Mouse (Mus musculus): ENCODE measurements around the gene Prelp. TPM values are rescaled to one million over a fixed set of nuclear protein-coding genes. Genes with fewer than 3 reads are reported as not detected.

The Prelp gene
- polyA plus RNA-seq, 1 experiment from 2014 or later, result 0.16 TPM

DNA sequence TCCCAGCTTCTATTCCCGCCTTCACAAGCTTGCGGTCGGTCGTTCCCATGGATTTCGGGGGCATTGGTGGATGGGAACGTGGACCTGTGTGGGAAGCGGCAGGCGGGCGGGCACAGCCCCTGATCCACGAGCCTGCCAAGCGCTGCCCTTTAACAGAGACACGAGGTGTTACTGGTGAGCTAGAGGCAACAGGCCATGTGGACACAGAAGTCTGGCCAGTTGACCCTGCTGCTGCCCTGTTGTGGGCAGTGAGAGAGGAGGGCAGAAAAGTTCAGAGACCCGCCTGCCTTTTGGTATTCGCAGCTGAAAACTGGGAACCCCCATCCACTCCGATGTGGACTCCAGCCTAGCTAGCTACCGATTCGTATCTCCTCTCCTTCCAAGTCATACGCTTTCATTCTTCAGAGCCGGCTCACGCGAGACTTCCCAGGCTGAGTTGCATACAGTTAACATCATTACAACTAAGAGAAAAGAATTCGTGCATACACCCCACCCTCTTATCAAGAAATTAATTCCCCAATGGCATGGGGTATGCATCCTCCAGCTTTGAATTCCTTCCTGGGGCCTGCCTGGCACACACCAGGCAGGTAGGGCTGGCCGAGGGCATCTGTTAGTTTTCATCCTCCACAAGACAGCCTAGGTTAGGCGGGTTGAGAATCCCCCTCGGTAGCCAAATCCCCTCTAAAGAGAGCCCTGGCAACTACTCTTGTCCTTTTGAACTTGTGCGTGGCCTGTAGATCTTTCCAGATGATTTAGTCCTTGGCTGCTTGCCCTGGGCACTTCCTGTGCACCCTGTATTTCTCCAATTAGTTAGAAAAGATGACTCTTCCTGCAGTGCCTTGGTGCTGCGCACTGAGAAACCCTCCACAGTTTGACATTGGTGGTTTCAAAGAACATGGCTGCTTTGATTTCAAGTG, 12.3 kb downstream of the Prelp start:
- Histone ChIP-seq H3K27me3 (ENCODE audit: insufficient read depth, poor library complexity, severe bottlenecking) (peaks cover 72% of the 10 kb centered on the region), H3K4me3 (peak overlapping the region; percentile 66), H3K9me3 (no peaks in the 10 kb centered on the region), H3K36me3 (no peaks in the 10 kb centered on the region), H3K4me1 (peaks cover 23% of the 10 kb centered on the region), H3K27ac (peak overlapping the region; percentile 83)
- 15% methylated on average over 27 of the region's 27 CpGs for WGBS
- no peak for DNase-seq (ENCODE audit: low spot score)

DNA sequence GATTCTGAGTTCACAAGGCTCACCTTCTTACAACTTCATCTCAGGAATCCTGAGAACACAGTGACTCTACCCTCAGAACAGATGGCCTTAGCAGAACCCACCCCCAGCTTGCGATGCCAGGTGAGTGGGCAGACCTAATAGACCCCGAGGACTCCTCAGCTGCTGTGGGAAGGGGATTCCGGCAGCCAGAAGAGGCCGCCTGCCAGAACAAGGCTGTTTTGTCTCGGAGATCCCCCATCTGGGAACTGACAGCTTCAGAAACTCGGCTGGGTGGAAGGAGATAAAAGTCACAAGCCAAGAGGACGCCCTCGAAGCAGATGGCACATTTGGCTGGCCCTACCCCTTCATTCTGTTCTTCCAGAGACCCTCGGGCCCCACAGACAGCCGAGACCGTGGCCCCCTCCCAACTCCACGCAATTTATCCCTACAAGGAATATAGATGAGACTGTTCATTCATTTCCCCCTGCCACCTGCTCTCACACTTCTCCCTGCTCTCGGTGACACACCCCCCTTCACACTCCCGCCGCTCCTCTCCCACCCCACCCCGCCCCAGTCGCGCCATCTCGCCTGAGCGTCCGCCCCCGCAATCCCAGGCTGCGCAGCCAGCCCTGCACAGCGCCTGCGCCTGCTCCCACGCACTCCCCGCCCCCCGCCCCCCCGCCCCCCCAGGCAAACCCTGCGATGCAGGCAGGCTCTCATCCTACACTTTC, 13.1 kb downstream of the Prelp start, which contains the start of gene Optc:
Gene Optc (minus strand): TSS at position 51 of the 710 bp plus-strand sequence.
- Histone ChIP-seq H3K36me3 (no peaks in the 10 kb centered on the region), H3K9me3 (no peaks in the 10 kb centered on the region), H3K4me1 (peaks cover 23% of the 10 kb centered on the region), H3K27ac (peak within 1 kb of the TSS; percentile 83), H3K27me3 (ENCODE audit: insufficient read depth, poor library complexity, severe bottlenecking) (peaks cover 76% of the 10 kb centered on the region), H3K4me3 (peak within 1 kb of the TSS; percentile 66)
- no peak for DNase-seq (ENCODE audit: low spot score)
- 3% methylated on average over 30 of the region's 30 CpGs for WGBS

DNA sequence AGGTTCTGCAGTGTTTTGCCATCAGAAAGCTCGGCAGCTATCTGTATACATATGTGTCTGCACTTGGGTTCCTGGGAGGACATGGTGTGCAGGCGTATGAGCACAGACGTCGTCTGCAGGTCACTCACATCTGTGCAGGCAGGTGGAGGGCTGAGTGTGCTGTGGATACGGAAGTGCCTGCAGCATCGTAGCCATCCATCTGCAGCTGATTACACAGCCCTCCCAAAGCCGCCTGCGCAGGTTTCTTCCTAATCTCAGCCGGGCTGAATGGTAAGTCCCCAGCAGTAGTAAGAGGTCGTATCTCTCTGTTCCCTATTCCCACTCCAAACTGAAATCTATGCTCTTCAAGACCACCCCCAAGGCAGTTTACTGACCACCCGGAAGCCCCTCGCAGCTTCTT, 14.8 kb downstream of the Prelp start:
- 51% methylated on average over 12 of the region's 12 CpGs for WGBS
- Histone ChIP-seq H3K27me3 (ENCODE audit: insufficient read depth, poor library complexity, severe bottlenecking) (peaks cover 73% of the 10 kb centered on the region), H3K27ac (peak overlapping the region; percentile 13; the same call in 1 of the 2 replicates), H3K9me3 (no peaks in the 10 kb centered on the region), H3K36me3 (no peaks in the 10 kb centered on the region), H3K4me1 (peaks cover 23% of the 10 kb centered on the region), H3K4me3 (no peak overlapping the region)
- no peak for DNase-seq (ENCODE audit: low spot score)

DNA sequence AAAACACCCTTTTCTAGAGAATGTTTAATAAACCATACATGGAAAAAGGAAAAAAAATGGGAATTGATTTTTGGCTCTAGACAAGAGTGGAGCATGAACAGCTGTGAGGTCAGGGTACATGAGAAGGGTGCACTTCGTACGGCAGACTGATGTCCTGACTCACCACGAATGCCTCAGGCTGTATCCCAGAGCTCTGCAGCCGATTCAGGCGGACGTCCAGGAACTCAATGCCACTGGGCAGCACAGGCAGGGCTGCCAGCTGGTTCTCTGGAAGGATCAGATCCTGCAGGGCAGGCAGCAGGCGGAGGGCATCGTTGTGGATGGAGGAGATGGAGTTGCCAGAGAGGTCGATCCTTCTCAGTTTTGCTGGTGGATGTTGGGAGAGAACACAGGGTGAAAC, 20.4 kb downstream of the Prelp start:
- Histone ChIP-seq H3K27me3 (ENCODE audit: insufficient read depth, poor library complexity, severe bottlenecking) (peaks cover 39% of the 10 kb centered on the region), H3K9me3 (no peaks in the 10 kb centered on the region), H3K4me1 (peaks cover 29% of the 10 kb centered on the region), H3K36me3 (no peaks in the 10 kb centered on the region), H3K4me3 (no peak overlapping the region), H3K27ac (no peak overlapping the region)
- DNase-seq (ENCODE audit: low spot score), result no peak
- WGBS, result 89% methylated on average over 9 of the region's 9 CpGs

DNA sequence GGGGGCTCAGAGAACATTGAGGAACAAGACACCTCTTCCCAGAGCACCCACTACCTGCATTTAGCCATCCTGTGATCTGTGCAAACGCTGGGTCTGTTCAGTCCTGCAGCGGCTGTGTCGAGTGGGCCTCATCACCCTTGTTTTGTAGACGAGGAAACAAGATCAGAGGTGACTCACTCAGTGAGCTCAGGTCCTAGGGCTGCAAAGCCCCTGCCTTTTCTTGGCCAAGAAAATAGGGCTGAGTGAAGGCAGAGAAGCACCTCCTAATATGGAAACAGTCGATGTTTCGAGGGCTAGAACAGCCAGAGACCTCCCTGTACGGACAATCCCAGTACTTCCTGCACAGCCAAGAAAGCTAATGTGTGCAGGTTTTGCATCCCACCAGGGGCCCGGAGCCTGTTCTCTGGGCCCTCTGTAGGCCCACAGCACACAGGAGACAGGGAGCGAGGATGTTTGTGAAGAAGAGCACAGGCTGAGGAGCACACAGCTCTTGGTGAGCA, 22.1 kb downstream of the Prelp start:
- WGBS, result 51% methylated on average over 9 of the region's 9 CpGs

DNA sequence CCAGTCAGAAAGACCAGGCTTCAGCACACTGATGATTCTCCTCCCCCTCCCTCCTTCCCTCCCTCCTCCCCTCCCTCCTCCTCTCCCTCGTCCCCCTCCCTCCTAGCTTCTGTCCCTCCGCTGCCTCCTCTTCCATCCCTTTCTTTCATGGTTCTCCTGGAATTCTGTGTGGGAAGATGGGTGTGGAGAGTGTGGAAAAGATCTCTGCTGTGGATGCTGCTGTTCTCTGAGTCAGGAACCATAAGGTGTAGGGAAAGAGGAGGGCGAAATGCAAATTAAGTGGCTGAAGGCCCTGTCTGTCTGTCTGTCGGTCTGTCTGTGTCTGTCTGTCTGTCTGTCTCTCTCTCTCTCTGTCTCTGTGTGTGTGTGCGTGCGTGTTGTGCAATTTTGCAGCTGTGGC, 23.9 kb downstream of the Prelp start:
- WGBS, result 72% methylated on average over 6 of the region's 6 CpGs
- Histone ChIP-seq H3K4me1 (peaks cover 56% of the 10 kb centered on the region), H3K9me3 (no peaks in the 10 kb centered on the region), H3K27ac (peak overlapping the region; percentile 63; the same call in 1 of the 2 replicates), H3K4me3 (no peak overlapping the region), H3K27me3 (ENCODE audit: insufficient read depth, poor library complexity, severe bottlenecking) (peaks cover 16% of the 10 kb centered on the region), H3K36me3 (no peaks in the 10 kb centered on the region)
- DNase-seq (ENCODE audit: low spot score), result no peak

More for the DNA sequence above, 22.1 kb downstream of the Prelp start:
- H3K4me1 ChIP-seq, result peaks cover 44% of the 10 kb centered on the region
- no peak overlapping the region for H3K4me3 ChIP-seq
- H3K9me3 ChIP-seq, result no peaks in the 10 kb centered on the region
- peak overlapping the region; percentile 80 for H3K27ac ChIP-seq
- no peaks in the 10 kb centered on the region for H3K36me3 ChIP-seq
- DNase-seq (ENCODE audit: low spot score), result no peak
- peaks cover 24% of the 10 kb centered on the region for H3K27me3 ChIP-seq (ENCODE audit: insufficient read depth, poor library complexity, severe bottlenecking)

DNA sequence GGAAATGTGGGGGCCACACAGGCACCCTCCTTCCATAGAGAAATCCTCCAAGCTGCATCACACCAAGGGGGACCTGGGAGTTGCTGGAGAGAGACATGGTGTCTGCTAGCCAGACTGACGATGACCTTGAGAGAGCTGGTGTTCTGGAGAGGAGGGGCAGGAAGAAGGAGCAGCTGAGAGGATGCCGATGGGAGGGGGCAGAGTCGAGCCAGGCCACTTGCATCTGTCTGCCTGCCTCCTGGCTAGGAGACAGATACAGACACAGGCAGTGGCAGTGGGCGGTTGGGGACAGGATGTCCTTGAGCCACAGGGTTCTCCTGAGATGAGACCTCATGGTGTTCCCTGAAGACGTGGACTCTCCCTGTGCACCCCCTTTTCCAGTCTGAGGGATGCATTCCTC, 29.7 kb downstream of the Prelp start:
- Histone ChIP-seq H3K27me3 (ENCODE audit: insufficient read depth, poor library complexity, severe bottlenecking) (peaks cover 11% of the 10 kb centered on the region), H3K9me3 (no peaks in the 10 kb centered on the region), H3K36me3 (no peaks in the 10 kb centered on the region), H3K4me3 (no peak overlapping the region), H3K4me1 (peaks cover 75% of the 10 kb centered on the region), H3K27ac (peak overlapping the region; percentile 89)
- DNase-seq (ENCODE audit: low spot score), result peak; percentile 89
- 5% methylated on average over 5 of the region's 5 CpGs for WGBS

DNA sequence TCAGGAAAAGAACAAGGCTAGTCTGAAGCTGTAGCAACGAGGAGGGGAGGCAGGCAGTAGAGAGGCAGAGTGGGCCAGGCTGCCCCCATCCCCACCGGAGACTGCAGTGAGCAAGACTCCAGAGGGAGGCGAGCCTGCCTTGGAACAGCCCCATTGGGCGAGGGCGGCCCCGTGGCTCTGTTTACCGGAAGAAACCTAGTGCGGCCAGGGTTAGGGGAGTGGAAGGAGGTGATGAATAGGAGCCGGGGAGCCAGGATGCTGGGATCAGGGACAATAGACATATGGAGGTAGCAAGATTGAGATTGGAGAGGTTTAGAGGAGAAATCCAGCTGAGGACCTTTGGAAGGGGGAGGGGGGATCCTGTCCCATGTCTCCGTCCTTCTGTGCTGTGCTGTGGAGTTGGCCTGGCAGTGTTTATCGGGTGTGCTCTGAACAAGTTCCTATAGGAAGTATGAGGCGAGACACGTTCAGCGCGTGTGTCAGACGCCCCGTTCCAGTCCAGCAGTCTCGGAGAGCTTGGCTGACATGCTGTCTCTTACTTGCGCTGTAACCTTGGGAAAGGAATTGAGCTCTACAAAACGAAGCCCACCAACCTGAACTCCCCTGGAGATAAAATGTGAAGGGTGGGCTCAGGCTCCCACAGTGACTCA, 31.1 kb downstream of the Prelp start:
- H3K9me3 ChIP-seq, result no peaks in the 10 kb centered on the region
- 16% methylated on average over 20 of the region's 20 CpGs for WGBS
- H3K27ac ChIP-seq, result peak overlapping the region; percentile 89
- H3K4me3 ChIP-seq, result peak overlapping the region; percentile 39
- H3K27me3 ChIP-seq (ENCODE audit: insufficient read depth, poor library complexity, severe bottlenecking), result peaks cover 19% of the 10 kb centered on the region
- DNase-seq (ENCODE audit: low spot score), result no peak
- H3K36me3 ChIP-seq, result no peaks in the 10 kb centered on the region
- H3K4me1 ChIP-seq, result peaks cover 70% of the 10 kb centered on the region

DNA sequence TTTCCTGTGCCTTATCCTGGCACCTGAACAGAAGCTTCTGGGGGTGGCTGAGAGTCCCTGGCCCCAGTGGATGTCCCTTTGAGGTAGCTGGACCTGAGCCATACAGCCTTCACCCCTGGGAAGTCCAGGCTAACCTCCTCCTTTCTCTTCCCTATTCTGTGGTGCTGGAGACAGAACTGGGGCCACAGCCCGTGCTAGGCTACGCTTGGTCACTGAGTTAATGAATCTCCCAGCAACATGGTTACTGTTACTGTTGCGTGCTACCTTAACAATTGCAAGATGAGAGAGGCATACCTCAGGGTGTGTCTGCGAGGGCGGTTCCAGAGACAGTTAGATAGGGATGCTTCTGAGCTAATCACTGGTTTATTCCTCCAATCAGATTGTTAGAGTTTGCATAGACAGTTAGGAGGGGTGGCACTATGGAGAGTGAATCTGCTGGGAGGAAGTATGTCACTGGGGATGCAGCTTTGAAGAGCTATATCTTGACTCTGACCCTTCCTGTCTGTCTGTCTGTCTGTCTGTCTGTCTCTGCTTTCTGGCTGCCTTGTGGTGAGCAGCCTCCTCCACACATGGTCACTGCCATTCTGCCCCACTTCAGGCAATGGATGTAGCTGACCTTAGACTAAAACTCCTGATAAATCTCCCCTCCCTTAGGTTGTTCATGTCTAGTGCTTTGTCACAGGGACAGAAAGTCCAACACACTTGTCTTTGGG, 33.5 kb downstream of the Prelp start:
- H3K4me3 ChIP-seq, result no peak overlapping the region
- DNase-seq (ENCODE audit: low spot score), result no peak
- H3K4me1 ChIP-seq, result peaks cover 77% of the 10 kb centered on the region
- WGBS, result 75% methylated on average over 5 of the region's 5 CpGs
- H3K9me3 ChIP-seq, result no peaks in the 10 kb centered on the region
- H3K27me3 ChIP-seq (ENCODE audit: insufficient read depth, poor library complexity, severe bottlenecking), result peaks cover 29% of the 10 kb centered on the region
- H3K36me3 ChIP-seq, result no peaks in the 10 kb centered on the region
- peak overlapping the region; percentile 47; the same call in 1 of the 2 replicates for H3K27ac ChIP-seq

DNA sequence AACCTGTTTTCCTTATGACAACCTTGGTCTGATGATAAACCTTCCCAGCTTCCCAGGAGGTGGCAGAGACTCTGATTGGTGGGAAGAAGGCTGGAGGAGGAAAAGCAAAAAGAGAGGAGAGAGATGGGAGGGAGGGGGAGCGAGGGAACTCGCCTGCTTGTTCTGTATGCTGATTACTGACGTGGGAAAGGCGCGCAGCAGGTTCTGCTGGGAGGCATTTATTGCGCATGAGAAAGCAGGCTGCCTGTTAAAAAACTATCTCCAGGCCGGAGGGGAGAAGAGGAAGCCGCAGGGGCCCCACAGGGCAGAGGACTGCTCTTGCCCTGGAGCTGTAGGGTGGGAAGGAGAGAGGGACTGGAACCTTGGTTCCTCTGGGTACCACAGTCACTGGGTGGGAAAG, 34.2 kb downstream of the Prelp start:
- 5% methylated on average over 8 of the region's 8 CpGs for WGBS
- peak overlapping the region; percentile 47; the same call in 1 of the 2 replicates for H3K27ac ChIP-seq
- H3K9me3 ChIP-seq, result no peaks in the 10 kb centered on the region
- no peak overlapping the region for H3K4me3 ChIP-seq
- H3K4me1 ChIP-seq, result peaks cover 77% of the 10 kb centered on the region
- H3K36me3 ChIP-seq, result no peaks in the 10 kb centered on the region
- peaks cover 29% of the 10 kb centered on the region for H3K27me3 ChIP-seq (ENCODE audit: insufficient read depth, poor library complexity, severe bottlenecking)
- no peak for DNase-seq (ENCODE audit: low spot score)

DNA sequence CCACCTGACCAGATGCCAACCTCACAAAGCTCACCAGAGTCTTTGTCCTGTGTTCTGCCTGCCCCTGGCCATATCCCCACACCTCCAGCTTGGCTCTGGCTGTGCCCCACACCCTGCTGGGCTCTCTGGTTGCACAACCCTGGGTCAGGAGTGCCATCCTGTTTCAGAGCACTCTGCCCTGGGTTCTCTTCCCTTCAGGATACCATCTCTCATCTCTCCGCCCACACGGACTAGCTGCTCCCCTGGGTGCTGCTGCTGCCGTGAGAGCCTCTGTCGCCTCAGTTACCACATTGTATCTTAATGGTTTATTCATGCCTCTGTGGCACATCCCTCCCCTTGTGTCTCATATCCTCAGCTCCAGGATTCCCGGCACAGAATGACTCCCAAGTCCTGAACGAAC, 34.8 kb downstream of the Prelp start:
- WGBS, result 47% methylated on average over 6 of the region's 6 CpGs
- H3K27ac ChIP-seq, result peak overlapping the region; percentile 47; the same call in 1 of the 2 replicates
- H3K4me3 ChIP-seq, result no peak overlapping the region
- H3K27me3 ChIP-seq (ENCODE audit: insufficient read depth, poor library complexity, severe bottlenecking), result peaks cover 29% of the 10 kb centered on the region
- H3K36me3 ChIP-seq, result no peaks in the 10 kb centered on the region
- H3K4me1 ChIP-seq, result peaks cover 77% of the 10 kb centered on the region
- DNase-seq (ENCODE audit: low spot score), result no peak
- no peaks in the 10 kb centered on the region for H3K9me3 ChIP-seq

DNA sequence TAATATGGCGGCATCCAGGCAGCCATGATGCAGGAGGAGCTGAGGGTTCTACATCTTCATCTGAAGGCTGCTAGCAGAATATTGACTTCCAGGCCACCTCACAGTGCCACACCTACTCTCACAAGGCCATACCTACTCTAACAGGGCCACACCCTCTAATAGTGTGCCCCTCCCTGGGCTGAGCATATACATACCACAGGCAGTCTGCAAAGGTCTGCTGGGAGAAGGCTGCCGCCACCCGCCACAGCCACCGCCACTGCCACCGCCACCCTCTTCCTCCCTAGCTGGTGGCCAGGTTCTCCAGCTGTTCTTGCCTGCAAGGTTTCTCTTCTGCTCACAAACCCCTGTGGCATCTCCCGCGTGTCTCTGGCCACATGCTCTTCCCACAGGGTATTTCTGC, 35.4 kb downstream of the Prelp start:
- H3K9me3 ChIP-seq, result no peaks in the 10 kb centered on the region
- DNase-seq (ENCODE audit: low spot score), result no peak
- H3K4me3 ChIP-seq, result no peak overlapping the region
- H3K27me3 ChIP-seq (ENCODE audit: insufficient read depth, poor library complexity, severe bottlenecking), result peaks cover 29% of the 10 kb centered on the region
- no peaks in the 10 kb centered on the region for H3K36me3 ChIP-seq
- peaks cover 76% of the 10 kb centered on the region for H3K4me1 ChIP-seq
- WGBS, result 88% methylated on average over 7 of the region's 7 CpGs
- H3K27ac ChIP-seq, result 0 out of 2 replicates have a peak overlapping the region, but pooled peaks have one; percentile 47
